In genomic region chr2:48557123-48557522, GRCm38 (mm10) we compare ENCODE assay signal across 24 mouse cellular contexts.
DNase-seq lines count a peak whose midpoint lies in the region; ATAC-seq and TF ChIP-seq lines count a peak whose summit lies in the region.
"Had no signal": no experiment of that assay in that cellular context is flagged by ENCODE, and none has a peak within 500 bp of the region (broad histone marks: within the 10 kb centered on the region; RNA-seq: fewer than 3 reads in every experiment).

No protein-coding gene starts in this region.

- no peak overlapping the region for H3K4me3 ChIP-seq in gastrocnemius, adult 2 months
- no peak overlapping the region for H3K4me3 ChIP-seq in lung, embryonic 16.5 days (ENCODE audit: low read length)
- H3K4me3 ChIP-seq: embryonic facial prominence, embryonic 12.5 days; embryonic facial prominence, embryonic 15.5 days; hindbrain, embryonic 10.5 days; hindbrain, embryonic 13.5 days had no signal

- H3K27me3 ChIP-seq in lung, embryonic 16.5 days (ENCODE audit: control insufficient read depth, insufficient read depth, low read depth, low read length): no peaks in the 10 kb centered on the region
- H3K27me3 ChIP-seq: embryonic facial prominence, embryonic 12.5 days; embryonic facial prominence, embryonic 15.5 days; hindbrain, embryonic 13.5 days had no signal

- no peak for TF ChIP-seq CTCF in gastrocnemius, adult 2 months (IDR thresholded peaks at IDR 0.05)

- H3K4me2 ChIP-seq in lung, embryonic 16.5 days (ENCODE audit: low read depth, low read length): no peak overlapping the region
- H3K4me2 ChIP-seq: embryonic facial prominence, embryonic 12.5 days; embryonic facial prominence, embryonic 15.5 days; heart, embryonic 11.5 days; hindbrain, embryonic 13.5 days had no signal

- H3K9ac ChIP-seq in lung, embryonic 16.5 days (ENCODE audit: low read length): no peak overlapping the region
- H3K9ac ChIP-seq: embryonic facial prominence, embryonic 12.5 days; embryonic facial prominence, embryonic 15.5 days; forebrain, postnatal 0 days; hindbrain, embryonic 13.5 days had no signal

- H3K27ac ChIP-seq in gastrocnemius, adult 2 months: peak overlapping the region; percentile 78
- H3K27ac ChIP-seq in lung, embryonic 16.5 days (ENCODE audit: low read length): peak overlapping the region; percentile 23; the same call in 1 of the 2 replicates
- H3K27ac ChIP-seq: embryonic facial prominence, embryonic 12.5 days; embryonic facial prominence, embryonic 15.5 days; hindbrain, embryonic 10.5 days; hindbrain, embryonic 13.5 days had no signal

- H3K36me3 ChIP-seq in lung, embryonic 16.5 days (ENCODE audit: control insufficient read depth, insufficient read depth, low read length): no peaks in the 10 kb centered on the region
- H3K36me3 ChIP-seq: embryonic facial prominence, embryonic 12.5 days; embryonic facial prominence, embryonic 15.5 days; hindbrain, embryonic 10.5 days; hindbrain, embryonic 13.5 days had no signal

- intact Hi-C loops in gastrocnemius, adult 2 months (cut with DNase I): loop anchor here (10.0 kb wide), 2 partner anchors 258 to 318 kb away; partner anchors contain the start of gene Acvr2a
- intact Hi-C loops in gastrocnemius, postnatal 36 days (cut with DNase I): loop anchor here (10.0 kb wide), 2 partner anchors 92 to 258 kb away; partner anchors contain the start of gene Acvr2a

- H3K9me3 ChIP-seq in lung, embryonic 16.5 days (ENCODE audit: control insufficient read depth, low read length): no peaks in the 10 kb centered on the region
- H3K9me3 ChIP-seq: embryonic facial prominence, embryonic 12.5 days; embryonic facial prominence, embryonic 15.5 days; hindbrain, embryonic 10.5 days; hindbrain, embryonic 13.5 days had no signal

- no peak for DNase-seq in gastrocnemius, adult 2 months
- DNase-seq in gastrocnemius, postnatal 36 days: no peak
- peak; percentile 30 for DNase-seq in adipocyte (ENCODE audit: low spot score)
- DNase-seq in lung, postnatal 14 days: peak; percentile 13
- no peak for DNase-seq in thymus, postnatal 0 days (ENCODE audit: low spot score)
- DNase-seq in right cerebral cortex, postnatal 14 days: no peak
- no peak for DNase-seq in ovary, postnatal 10 days (ENCODE audit: low spot score)
- DNase-seq: adrenal gland, postnatal 10 days; adrenal gland, postnatal 36 days; cerebellum, adult 11 months; cerebellum, adult 8-10 months; cerebellum, postnatal 14 days; forebrain, postnatal 0 days; gastrocnemius, postnatal 25 days; heart, postnatal 36 days had no signal

- ATAC-seq in lung, embryonic 16.5 days (ENCODE audit: low read depth): peak; percentile 68
- ATAC-seq: activated CD4-positive, CD25-positive, alpha-beta regulatory T cell, adult 4 months; forebrain, embryonic 14.5 days; forebrain, postnatal 0 days; hindbrain, embryonic 16.5 days had no signal

- H3K4me1 ChIP-seq in lung, embryonic 16.5 days (replicated peaks; ENCODE audit: control insufficient read depth, insufficient read depth, low read length): peaks cover 5% of the 10 kb centered on the region
- H3K4me1 ChIP-seq: embryonic facial prominence, embryonic 12.5 days; hindbrain, embryonic 10.5 days; hindbrain, embryonic 13.5 days had no signal

Comparison
In these comparisons a context has a peak if more than half of its experiments do, and no peak if none do; other contexts are left out.
1. DNase-seq: peak in adipocyte (single experiment) and lung, postnatal 14 days (single experiment); none in gastrocnemius, adult 2 months (single experiment), gastrocnemius, postnatal 36 days (0 of 2), thymus, postnatal 0 days (single experiment), right cerebral cortex, postnatal 14 days (single experiment) and ovary, postnatal 10 days (single experiment).